Mouse (Mus musculus) heart, adult 9 months (tissue): ENCODE measurements at regions not wholly inside any gene's neighbourhood (a gene's known extent, or its start where the extent isn't known, plus 50 kb on each side); places are given as distances from the start of the nearest gene placed in this dataset.

ENCODE experiments used
- DNase-seq, 2 experiments: peaks; one replicate each; pipeline ENCODE4 v3.0.0; 2022; ENCODE audit warnings: low spot score in 2 of 2

GRCm38 (mm10) chr9:116285691-116286431 lies 110.7 kb upstream of the Tgfbr2 start:
- DNase-seq: no peak

- no peak for DNase-seq
Measured at GRCm38 (mm10) chr9:116283790-116284526, 108.8 kb upstream of the Tgfbr2 start.

GRCm38 (mm10) chr9:116281654-116282053 lies 106.5 kb upstream of the Tgfbr2 start:
- DNase-seq: peak; percentile 82 to 84

DNA sequence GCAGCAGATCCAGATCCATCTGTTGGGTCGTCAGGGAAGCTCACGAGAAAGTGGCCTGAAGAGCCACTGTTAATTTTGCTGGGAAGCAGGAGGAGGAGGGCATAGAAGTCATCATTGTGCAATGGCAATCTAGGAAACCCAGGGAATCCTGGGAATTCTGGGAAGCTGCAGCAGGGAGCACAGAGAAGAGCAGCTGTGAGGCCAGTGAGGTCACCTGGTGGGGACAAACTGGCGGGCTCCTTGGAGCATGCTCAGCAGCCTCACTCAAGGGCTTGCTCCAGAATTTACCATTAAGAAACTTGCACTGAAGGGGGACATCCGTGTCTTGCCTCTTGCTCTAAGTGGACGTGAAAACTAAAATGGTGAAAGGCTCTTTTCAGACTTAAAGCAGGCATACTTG lies 105.0 kb upstream of the Tgfbr2 start:
- no peak for DNase-seq

GRCm38 (mm10) chr9:116278862-116279261 lies 103.7 kb upstream of the Tgfbr2 start:
- peak; percentile 43 to 46 for DNase-seq

DNA sequence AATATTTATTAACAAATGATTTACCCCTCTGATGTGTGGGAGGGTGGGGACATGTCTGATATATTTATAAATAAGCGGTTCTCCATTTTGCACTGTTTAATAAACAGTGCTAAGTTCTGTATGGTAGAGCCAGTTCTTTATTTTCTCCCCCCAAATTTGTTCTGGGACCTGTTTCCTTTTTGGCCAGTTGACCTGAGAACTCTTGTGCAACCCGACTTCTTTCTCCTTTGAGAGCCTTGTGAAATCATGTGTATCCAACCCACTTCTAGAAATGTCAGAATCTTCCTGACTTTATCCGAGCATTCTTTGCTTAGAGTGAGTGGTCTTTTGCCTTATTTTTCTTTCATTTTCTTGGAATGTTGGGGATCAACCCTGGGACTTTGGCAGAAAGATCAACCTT lies 102.6 kb upstream of the Tgfbr2 start:
- peak; percentile 43 to 44 for DNase-seq

GRCm38 (mm10) chr9:116276141-116276540 lies 101.0 kb upstream of the Tgfbr2 start:
- peak; percentile 22 to 46 for DNase-seq

- DNase-seq: no peak
Measured at GRCm38 (mm10) chr9:116272446-116272845, 97.3 kb upstream of the Tgfbr2 start.

DNA sequence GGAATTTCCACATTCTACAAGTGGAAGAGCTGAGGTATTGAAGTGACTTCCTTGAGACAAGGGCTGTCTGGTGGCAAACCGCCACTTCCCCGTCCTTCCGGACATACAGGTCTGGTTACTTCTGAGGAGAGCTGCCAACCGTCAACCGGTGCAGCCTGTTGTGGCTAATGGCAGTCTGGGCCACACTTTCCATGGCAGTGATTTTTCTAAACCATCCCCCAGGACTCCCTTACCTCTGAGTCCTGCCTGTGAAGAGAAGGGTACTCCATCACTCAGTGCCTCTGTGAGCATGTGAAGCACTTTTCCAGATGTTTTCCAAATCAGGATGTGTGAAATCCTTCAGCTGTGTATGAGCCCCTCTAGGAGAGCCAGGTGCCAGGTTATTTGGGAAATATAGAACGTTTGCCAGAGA lies 95.3 kb upstream of the Tgfbr2 start:
- no peak for DNase-seq

GRCm38 (mm10) chr9:116267411-116267810 lies 92.3 kb upstream of the Tgfbr2 start:
- peak; percentile 33 to 38 for DNase-seq

GRCm38 (mm10) chr9:116263833-116264232 lies 88.7 kb upstream of the Tgfbr2 start:
- no peak for DNase-seq

- DNase-seq: no peak
Measured at GRCm38 (mm10) chr9:116259569-116259968, 84.4 kb upstream of the Tgfbr2 start.

- peak in 1 of 2 experiments; percentile 45 for DNase-seq
Measured at GRCm38 (mm10) chr9:116253546-116253945, 78.4 kb upstream of the Tgfbr2 start.

- DNase-seq: no peak
Measured at GRCm38 (mm10) chr9:116252788-116253187, 77.6 kb upstream of the Tgfbr2 start.

DNA sequence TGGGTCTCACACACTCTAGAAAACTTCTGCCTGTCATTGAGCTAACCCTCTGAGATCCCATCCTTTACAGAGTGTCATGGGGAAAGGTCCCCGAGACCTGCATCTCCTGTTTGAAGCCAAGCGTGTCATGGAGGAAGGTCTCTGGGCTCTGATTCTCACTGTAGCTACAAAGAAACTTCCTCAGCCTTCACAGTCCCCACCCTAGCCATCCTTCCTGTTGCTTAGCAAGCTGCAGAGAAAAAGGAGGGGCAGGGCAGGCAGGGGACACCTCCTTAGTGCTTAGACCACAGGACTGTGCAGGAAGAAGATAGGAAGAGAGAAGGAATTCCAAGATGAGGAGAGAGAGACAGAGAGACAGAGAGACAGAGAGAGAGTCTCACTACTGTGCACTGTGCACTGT lies 74.6 kb upstream of the Tgfbr2 start:
- DNase-seq: peak in 1 of 2 experiments; percentile 31

DNA sequence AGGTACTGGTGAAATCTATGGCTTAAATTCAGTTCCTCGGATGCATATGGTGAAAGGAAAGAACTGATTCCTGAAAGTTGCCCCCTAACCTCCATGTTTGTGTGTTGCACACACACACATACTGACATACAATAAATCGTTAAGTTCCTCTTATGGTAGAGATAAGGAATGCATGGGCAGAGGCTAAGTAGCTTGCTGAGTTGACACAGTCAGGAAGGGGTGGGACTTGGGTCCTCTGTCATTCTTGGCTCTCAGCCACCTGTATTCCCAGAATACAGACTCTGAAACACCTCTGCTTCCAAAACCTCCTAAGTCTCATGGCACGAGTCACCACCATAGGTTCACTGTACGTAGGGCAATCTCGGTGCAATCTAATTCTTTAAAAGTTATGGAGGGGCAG lies 70.0 kb upstream of the Tgfbr2 start:
- no peak for DNase-seq

DNA sequence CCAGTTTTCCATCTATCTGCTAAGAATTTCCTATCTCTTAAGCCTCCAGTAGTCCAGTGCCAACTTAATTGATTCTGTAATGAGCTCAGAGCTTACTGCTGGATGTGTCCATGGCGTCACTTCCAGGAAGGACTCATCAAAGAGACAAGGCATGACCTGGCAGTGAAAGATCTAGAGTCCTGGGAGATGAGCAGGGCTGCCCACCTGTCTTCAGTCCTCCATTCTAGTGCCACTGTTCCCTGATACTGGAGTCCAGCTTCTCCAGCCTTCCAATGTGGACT lies 69.4 kb upstream of the Tgfbr2 start:
- no peak for DNase-seq

DNA sequence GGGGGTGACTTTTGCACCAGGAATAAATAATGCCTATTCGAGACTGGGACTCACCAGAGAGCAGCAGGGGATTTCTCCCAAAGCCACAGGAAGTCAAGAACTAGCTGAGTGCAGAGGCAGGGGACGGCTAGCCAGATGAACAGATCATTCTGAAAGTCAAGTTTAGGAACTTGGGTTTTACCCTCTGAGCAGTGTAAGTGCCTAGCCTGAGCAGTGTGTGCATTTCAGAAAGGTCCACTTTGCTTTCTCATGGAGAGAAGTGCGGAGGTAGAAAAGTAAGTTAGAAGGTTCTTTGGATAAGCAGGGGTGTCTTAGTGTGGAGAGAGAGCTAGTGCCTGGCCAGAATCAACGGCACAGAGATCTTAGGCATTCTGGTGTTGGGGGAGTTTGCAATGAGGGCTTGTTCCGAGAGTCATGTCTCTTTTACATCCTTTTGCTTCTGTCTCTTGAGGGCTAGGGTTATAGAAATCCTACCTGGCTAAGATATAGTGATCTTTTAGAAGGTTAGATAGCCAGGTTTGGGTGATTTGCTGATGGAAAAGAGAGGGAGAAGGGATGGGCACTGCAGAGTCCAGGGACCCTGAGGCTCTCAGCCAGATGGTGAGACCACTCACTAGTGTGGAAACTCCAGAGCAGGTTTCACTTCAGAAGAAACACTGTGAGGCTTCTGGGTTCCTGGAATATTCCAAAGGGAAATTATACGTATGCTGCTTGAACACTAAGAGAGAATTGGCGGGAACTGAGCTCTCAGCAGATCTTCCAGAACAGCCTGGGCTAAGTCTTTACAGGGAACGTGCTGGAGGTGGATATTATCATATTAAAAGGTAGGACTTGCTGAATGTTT lies 68.8 kb upstream of the Tgfbr2 start:
- no peak for DNase-seq

GRCm38 (mm10) chr9:116241933-116242526 lies 66.9 kb upstream of the Tgfbr2 start:
- no peak for DNase-seq

- peak in 1 of 2 experiments; percentile 29 for DNase-seq
Measured at GRCm38 (mm10) chr9:116241290-116241689, 66.1 kb upstream of the Tgfbr2 start.

DNA sequence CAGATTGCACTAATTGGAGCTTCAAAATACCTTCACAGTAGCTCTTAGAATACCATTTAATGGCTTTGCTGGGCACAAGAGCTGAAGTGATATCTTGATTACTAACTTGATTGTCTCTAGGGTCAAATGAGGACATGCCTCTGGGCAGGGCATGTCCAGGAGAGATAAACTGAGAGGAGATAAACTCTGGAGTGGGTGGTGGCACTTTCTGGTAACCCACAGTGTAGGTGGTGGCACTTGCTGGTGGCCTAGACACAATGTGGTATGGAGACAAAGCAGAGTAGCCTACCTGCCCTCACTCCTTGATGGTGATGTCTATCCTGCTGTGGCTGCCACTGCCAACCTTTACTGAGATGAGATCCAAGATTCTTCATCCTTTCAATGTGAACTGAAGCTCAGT lies 61.7 kb upstream of the Tgfbr2 start:
- no peak for DNase-seq

DNA sequence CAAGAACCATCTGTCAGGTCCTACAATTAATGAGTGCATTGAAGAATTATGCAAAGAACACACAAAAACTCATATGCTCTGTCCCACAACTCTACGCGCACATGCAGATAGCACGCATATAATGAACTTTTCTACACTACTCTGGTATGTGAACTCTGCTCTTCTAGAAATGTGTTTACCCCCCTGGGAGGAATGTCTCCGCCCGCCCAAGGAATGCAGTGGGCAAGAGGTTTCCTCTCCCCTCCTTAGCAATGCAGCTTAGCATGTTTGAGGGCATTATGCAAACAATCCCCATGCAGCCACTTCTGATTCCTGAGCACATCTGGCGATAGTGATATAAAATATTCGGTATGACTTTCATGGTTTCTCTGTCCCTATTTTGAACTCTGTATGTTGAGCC lies 59.0 kb upstream of the Tgfbr2 start:
- no peak for DNase-seq
